Mouse (Mus musculus) lung, postnatal 4 days (tissue): ENCODE data around the gene Hmgxb4.

ENCODE experiments used
- DNase-seq, 2 experiments: peaks; one replicate each; pipeline ENCODE4 v3.0.0; 2021

The Hmgxb4 gene

GRCm38 (mm10) chr8:75074876-75075275, 81.7 kb downstream of the Hmgxb4 start:
- no peak for DNase-seq

DNA sequence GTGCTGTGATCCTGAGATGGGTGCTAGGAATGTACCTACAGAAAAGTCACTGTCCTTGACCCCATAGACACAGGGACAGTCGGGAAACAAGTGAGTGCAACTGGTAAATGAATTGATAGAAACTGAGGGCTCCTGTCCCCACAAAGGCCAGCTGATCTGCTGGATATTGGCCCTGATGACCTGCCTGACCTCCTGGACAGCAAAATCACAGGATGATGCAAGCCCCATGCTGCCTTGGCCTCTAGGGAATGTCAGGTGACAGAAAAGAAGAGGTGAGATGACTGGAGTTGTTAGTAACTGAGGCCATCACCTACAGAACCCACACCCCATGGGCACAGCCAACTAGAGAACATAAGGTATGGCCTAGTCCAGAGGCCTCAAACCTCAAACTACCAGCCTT, 85.1 kb downstream of the Hmgxb4 start:
- no peak for DNase-seq

GRCm38 (mm10) chr8:75078851-75079250, 85.7 kb downstream of the Hmgxb4 start:
- no peak for DNase-seq
